Mouse (Mus musculus): ENCODE measurements around the gene A230050P20Rik. TPM values are rescaled to one million over a fixed set of nuclear protein-coding genes. Genes with fewer than 3 reads are reported as not detected.

A230050P20Rik gene
- polyA plus RNA-seq, 1 experiment, result 82.8 TPM

- WGBS, result 95% methylated on average over 15 of the region's 15 CpGs
- no peak for DNase-seq (ENCODE audit: low read depth in 1 of 2, low spot score in 2 of 2)
- H3K4me1 ChIP-seq (ENCODE audit: control insufficient read depth, insufficient read depth, insufficient read length), result peaks cover 5% of the 10 kb centered on the region; the same call in 1 of the 2 replicates
Measured at GRCm38 (mm10) chr9:20894629-20895028, 26.2 kb downstream of the A230050P20Rik start.

GRCm38 (mm10) chr9:20895382-20895781 is 26.9 kb downstream of the A230050P20Rik start:
- Histone ChIP-seq H3K4me3 (ENCODE audit: extremely low read depth, insufficient read depth, insufficient read length) (no peak overlapping the region), H3K27ac (ENCODE audit: insufficient read depth, low read length) (no peak overlapping the region), H3K36me3 (ENCODE audit: control insufficient read depth, insufficient read depth, low read length) (peaks cover 47% of the 10 kb centered on the region), H3K4me1 (ENCODE audit: control insufficient read depth, insufficient read depth, insufficient read length) (peaks cover 5% of the 10 kb centered on the region; the same call in 1 of the 2 replicates), H3K27me3 (ENCODE audit: control insufficient read depth, insufficient read depth, low read length) (no peaks in the 10 kb centered on the region)
- TF ChIP-seq POLR2A (IDR thresholded peaks at IDR 0.05; ENCODE audit: low read depth, low read length), result no peak
- TF ChIP-seq CTCF (IDR thresholded peaks at IDR 0.05; ENCODE audit: extremely low read depth, insufficient read depth, insufficient read length, insufficient replicate concordance), result no peak
- 95% methylated on average over 9 of the region's 9 CpGs for WGBS
- DNase-seq (ENCODE audit: low read depth in 1 of 2, low spot score in 2 of 2), result no peak

More at GRCm38 (mm10) chr9:20894629-20895028, 26.2 kb downstream of the A230050P20Rik start:
- no peak overlapping the region for H3K27ac ChIP-seq (ENCODE audit: insufficient read depth, low read length)
- H3K36me3 ChIP-seq (ENCODE audit: control insufficient read depth, insufficient read depth, low read length), result peaks cover 54% of the 10 kb centered on the region
- no peak overlapping the region for H3K4me3 ChIP-seq (ENCODE audit: extremely low read depth, insufficient read depth, insufficient read length)
- no peaks in the 10 kb centered on the region for H3K27me3 ChIP-seq (ENCODE audit: control insufficient read depth, insufficient read depth, low read length)
- TF ChIP-seq CTCF (IDR thresholded peaks at IDR 0.05; ENCODE audit: extremely low read depth, insufficient read depth, insufficient read length, insufficient replicate concordance), result no peak
- TF ChIP-seq POLR2A (IDR thresholded peaks at IDR 0.05; ENCODE audit: low read depth, low read length), result no peak

GRCm38 (mm10) chr9:20897736-20898510 is 29.5 kb downstream of the A230050P20Rik start:
- 4% methylated on average over 38 of the region's 39 CpGs for WGBS
- Histone ChIP-seq H3K27ac (ENCODE audit: insufficient read depth, low read length) (no peak overlapping the region; the same call in 1 of the 2 replicates), H3K36me3 (ENCODE audit: control insufficient read depth, insufficient read depth, low read length) (peaks cover 28% of the 10 kb centered on the region), H3K4me1 (ENCODE audit: control insufficient read depth, insufficient read depth, insufficient read length) (peaks cover 5% of the 10 kb centered on the region; the same call in 1 of the 2 replicates), H3K4me3 (ENCODE audit: extremely low read depth, insufficient read depth, insufficient read length) (peak overlapping the region; percentile 83), H3K27me3 (ENCODE audit: control insufficient read depth, insufficient read depth, low read length) (no peaks in the 10 kb centered on the region)
- DNase-seq (ENCODE audit: low read depth in 1 of 2, low spot score in 2 of 2), result no peak
- TF ChIP-seq CTCF (IDR thresholded peaks at IDR 0.05; ENCODE audit: extremely low read depth, insufficient read depth, insufficient read length, insufficient replicate concordance) (no peak), POLR2A (IDR thresholded peaks at IDR 0.05; ENCODE audit: low read depth, low read length) (no peak)

GRCm38 (mm10) chr9:20898511-20899073 is 30.1 kb downstream of the A230050P20Rik start, which contains the start of gene Eif3g:
Eif3g (minus strand) TSS chr9:20898623.
- H3K36me3 ChIP-seq (ENCODE audit: control insufficient read depth, insufficient read depth, low read length), result peaks cover 24% of the 10 kb centered on the region
- peak within 1 kb of the TSS; percentile 83 for H3K4me3 ChIP-seq (ENCODE audit: extremely low read depth, insufficient read depth, insufficient read length)
- DNase-seq (ENCODE audit: low read depth in 1 of 2, low spot score in 2 of 2), result peak; percentile 74 to 77
- no peak within 1 kb of the TSS; the same call in 1 of the 2 replicates for H3K27ac ChIP-seq (ENCODE audit: insufficient read depth, low read length)
- 7% methylated on average over 34 of the region's 34 CpGs for WGBS
- peaks cover 5% of the 10 kb centered on the region; the same call in 1 of the 2 replicates for H3K4me1 ChIP-seq (ENCODE audit: control insufficient read depth, insufficient read depth, insufficient read length)
- peak; percentile 48 for TF ChIP-seq POLR2A (IDR thresholded peaks at IDR 0.05; ENCODE audit: low read depth, low read length)
- TF ChIP-seq CTCF (IDR thresholded peaks at IDR 0.05; ENCODE audit: extremely low read depth, insufficient read depth, insufficient read length, insufficient replicate concordance), result peak; percentile 96
- H3K27me3 ChIP-seq (ENCODE audit: control insufficient read depth, insufficient read depth, low read length), result no peaks in the 10 kb centered on the region

- WGBS, result 13% methylated on average over 13 of the region's 13 CpGs
- Histone ChIP-seq H3K4me1 (ENCODE audit: control insufficient read depth, insufficient read depth, insufficient read length) (peaks cover 5% of the 10 kb centered on the region; the same call in 1 of the 2 replicates), H3K27ac (ENCODE audit: insufficient read depth, low read length) (no peak overlapping the region), H3K27me3 (ENCODE audit: control insufficient read depth, insufficient read depth, low read length) (no peaks in the 10 kb centered on the region), H3K36me3 (ENCODE audit: control insufficient read depth, insufficient read depth, low read length) (peaks cover 5% of the 10 kb centered on the region), H3K4me3 (ENCODE audit: extremely low read depth, insufficient read depth, insufficient read length) (no peak overlapping the region)
- DNase-seq (ENCODE audit: low read depth in 1 of 2, low spot score in 2 of 2), result peak; percentile 23 to 38
- TF ChIP-seq POLR2A (IDR thresholded peaks at IDR 0.05; ENCODE audit: low read depth, low read length) (no peak), CTCF (IDR thresholded peaks at IDR 0.05; ENCODE audit: extremely low read depth, insufficient read depth, insufficient read length, insufficient replicate concordance) (peak; percentile 64; the same call in 1 of the 2 replicates)
Measured at GRCm38 (mm10) chr9:20901466-20902173, 33.2 kb downstream of the A230050P20Rik start.

- H3K36me3 ChIP-seq (ENCODE audit: control insufficient read depth, insufficient read depth, low read length), result peaks cover 9% of the 10 kb centered on the region
- TF ChIP-seq CTCF (IDR thresholded peaks at IDR 0.05; ENCODE audit: extremely low read depth, insufficient read depth, insufficient read length, insufficient replicate concordance) (no peak), POLR2A (IDR thresholded peaks at IDR 0.05; ENCODE audit: low read depth, low read length) (no peak)
- DNase-seq (ENCODE audit: low read depth in 1 of 2, low spot score in 2 of 2), result no peak
- WGBS, result 46% methylated on average over 6 of the region's 6 CpGs
- no peak overlapping the region for H3K4me3 ChIP-seq (ENCODE audit: extremely low read depth, insufficient read depth, insufficient read length)
- H3K27ac ChIP-seq (ENCODE audit: insufficient read depth, low read length), result no peak overlapping the region
- H3K4me1 ChIP-seq (ENCODE audit: control insufficient read depth, insufficient read depth, insufficient read length), result peaks cover 5% of the 10 kb centered on the region; the same call in 1 of the 2 replicates
- no peaks in the 10 kb centered on the region for H3K27me3 ChIP-seq (ENCODE audit: control insufficient read depth, insufficient read depth, low read length)
Measured at GRCm38 (mm10) chr9:20902174-20902491, 33.7 kb downstream of the A230050P20Rik start.
